In genomic region chr10:62342512-62342911, GRCm38 (mm10) we compare ENCODE assay signal across 16 mouse cellular contexts. TPM values are rescaled to one million over a fixed set of nuclear protein-coding genes. Genes with fewer than 3 reads are reported as not detected.
DNase-seq lines count a peak whose midpoint lies in the region; ATAC-seq and TF ChIP-seq lines count a peak whose summit lies in the region.
"Had no signal": no experiment of that assay in that cellular context is flagged by ENCODE, and none has a peak within 500 bp of the region (broad histone marks: within the 10 kb centered on the region; RNA-seq: fewer than 3 reads in every experiment).

No protein-coding gene starts in this region.

- peaks cover 3% of the 10 kb centered on the region; the same call in 1 of the 2 replicates for H3K36me3 ChIP-seq in liver, embryonic 14.5 days (replicated peaks; ENCODE audit: control insufficient read depth, insufficient read depth, low read depth)
- H3K36me3 ChIP-seq: neural tube, embryonic 12.5 days had no signal

- peak; percentile 94 for TF ChIP-seq EP300 in liver, embryonic 14.5 days (IDR thresholded peaks at IDR 0.05; ENCODE audit: low read depth)

- ATAC-seq in cerebellum, adult (ENCODE audit: insufficient number of reproducible peaks, low FRiP score, low TSS enrichment), result no peak
- ATAC-seq in liver, embryonic 14.5 days (ENCODE audit: insufficient read depth), result peak; percentile 71
- ATAC-seq: forebrain, embryonic 14.5 days had no signal

- H3K4me2 ChIP-seq in liver, embryonic 14.5 days (ENCODE audit: low read depth), result peak overlapping the region; percentile 98
- H3K4me2 ChIP-seq: neural tube, embryonic 12.5 days had no signal

- H3K9ac ChIP-seq in liver, embryonic 14.5 days (replicated peaks), result peak overlapping the region; percentile 98
- H3K9ac ChIP-seq: neural tube, embryonic 12.5 days had no signal

- peaks cover 44 to 52% of the 10 kb centered on the region in 2 experiments for H3K4me1 ChIP-seq in liver, embryonic 14.5 days (replicated peaks; ENCODE audit: control insufficient read depth in 2 of 2, insufficient read depth in 2 of 2, low read length in 1 of 2)

- DNase-seq in cerebellum, adult 9-10 months, result peak; percentile 16
- DNase-seq in spleen, adult 12 weeks (ENCODE audit: low spot score), result peak; percentile 56
- no peak for DNase-seq in spleen, adult 18-20 months
- peak; percentile 81 to 88 (median 84) for DNase-seq in liver, embryonic 14.5 days (ENCODE audit: low read depth in 3 of 3, low spot score in 3 of 3)
- DNase-seq in retina, postnatal 1 day, result no peak
- DNase-seq in neural tube, embryonic 10.5 days (ENCODE audit: extremely low spot score, low spot score), result no peak
- no peak for DNase-seq in right cerebral cortex, postnatal 10 days (ENCODE audit: low spot score in 2 of 2)
- DNase-seq: adrenal gland, postnatal 14 days; gastrocnemius, postnatal 10 days; layer of hippocampus, adult 9-11 months; lung, postnatal 10 days; midbrain, embryonic 14.5 days; right cerebral cortex, adult 18-20 months had no signal

- TF ChIP-seq CTCF in liver, embryonic 14.5 days (IDR thresholded peaks at IDR 0.05; ENCODE audit: low read depth), result peak; percentile 36; the same call in 1 of the 2 replicates

- H3K27me3 ChIP-seq in liver, embryonic 14.5 days (ENCODE audit: control insufficient read depth, insufficient read depth, low read length), result no peaks in the 10 kb centered on the region
- H3K27me3 ChIP-seq: neural tube, embryonic 12.5 days had no signal

- 25% methylated on average over 6 of the region's 6 CpGs for WGBS in liver, embryonic 14.5 days (ENCODE audit: insufficient replicate concordance)

- H3K9me3 ChIP-seq in liver, embryonic 14.5 days (ENCODE audit: control insufficient read depth, low read length), result no peaks in the 10 kb centered on the region
- H3K9me3 ChIP-seq: neural tube, embryonic 12.5 days had no signal

- H3K27ac ChIP-seq in liver, embryonic 14.5 days, result peak overlapping the region; percentile 91
- H3K27ac ChIP-seq: neural tube, embryonic 12.5 days had no signal

- H3K4me3 ChIP-seq in liver, embryonic 14.5 days (ENCODE audit: insufficient read depth in 1 of 2, low read depth in 2 of 2, low read length in 2 of 2), result peak overlapping the region; percentile 78 to 79
- H3K4me3 ChIP-seq: neural tube, embryonic 12.5 days had no signal

RNA-seq across cellular contexts. Expression of gene Hk1, which starts 37.2 kb away (rescaled TPM):
- polyA plus RNA-seq in liver, embryonic 14.5 days (2012; rRNA removed), result 40.8 and 56.1 TPM in 2 replicates
- polyA plus RNA-seq in liver, embryonic 14.5 days (2014; fragmentation: Nextera tagmentation; extraction: Ambion mirVana), result 54.2 and 58.7 TPM in 2 replicates

Comparison
In these comparisons a context has a peak if more than half of its experiments do, and no peak if none do; other contexts are left out.
1. DNase-seq: peak in cerebellum, adult 9-10 months (single experiment), spleen, adult 12 weeks (single experiment) and liver, embryonic 14.5 days (3 of 3); none in spleen, adult 18-20 months (0 of 2), retina, postnatal 1 day (single experiment), neural tube, embryonic 10.5 days (single experiment) and right cerebral cortex, postnatal 10 days (0 of 2).